Mouse (Mus musculus): ENCODE data around the gene Dip2c.

The Dip2c gene

DNA sequence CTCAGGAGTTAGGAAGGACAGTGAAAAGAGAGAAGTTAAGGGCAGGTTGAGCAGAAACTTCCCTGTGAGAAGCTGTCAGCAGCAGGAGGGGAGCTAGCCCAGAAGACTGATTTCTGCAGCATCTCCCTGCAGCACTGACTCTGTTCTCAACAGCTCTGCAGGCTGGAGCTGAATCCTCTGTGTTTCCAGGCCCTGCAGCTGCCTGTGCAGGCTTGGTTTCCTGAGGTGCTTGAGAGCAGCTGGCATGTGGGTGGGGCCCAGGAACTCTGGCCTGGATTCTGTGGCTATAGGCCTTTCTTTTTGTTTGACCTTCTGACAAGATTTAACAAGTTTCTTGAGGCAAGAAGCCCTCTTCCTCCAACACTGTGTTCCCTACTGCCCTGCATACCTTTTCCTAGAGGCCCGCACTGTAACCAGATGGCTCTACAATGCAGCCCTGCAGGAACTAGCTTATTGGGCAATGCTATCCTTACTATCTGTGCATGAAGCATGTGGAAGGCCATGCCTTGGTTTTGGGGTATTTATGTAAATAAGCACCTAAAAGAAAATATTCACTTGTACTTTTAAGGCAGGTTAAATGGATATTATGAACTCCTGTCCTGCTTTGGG is 53.1 kb downstream of the Dip2c start:
- peak; percentile 10 for DNase-seq (ENCODE audit: low spot score)

DNA sequence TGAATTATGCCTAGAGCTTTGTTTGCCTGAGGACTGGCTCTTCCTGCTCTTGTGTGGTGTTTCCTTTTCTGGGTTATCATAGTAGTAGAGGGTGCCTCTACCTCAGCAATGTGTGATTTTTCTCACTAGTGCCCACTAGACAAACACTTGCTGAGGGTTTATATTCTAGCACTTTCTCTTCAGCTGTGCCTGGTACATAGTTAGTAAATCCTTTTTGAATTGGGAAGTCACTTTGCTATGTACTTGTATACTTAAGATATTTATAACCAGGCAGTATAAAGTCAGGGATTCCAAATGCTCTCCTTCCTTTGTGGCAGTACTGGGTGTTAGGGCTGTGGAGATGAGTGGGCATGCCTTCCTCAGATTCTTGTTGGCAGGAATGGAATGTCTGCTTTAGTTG is 56.9 kb downstream of the Dip2c start:
- DNase-seq (ENCODE audit: low spot score) = no peak

DNA sequence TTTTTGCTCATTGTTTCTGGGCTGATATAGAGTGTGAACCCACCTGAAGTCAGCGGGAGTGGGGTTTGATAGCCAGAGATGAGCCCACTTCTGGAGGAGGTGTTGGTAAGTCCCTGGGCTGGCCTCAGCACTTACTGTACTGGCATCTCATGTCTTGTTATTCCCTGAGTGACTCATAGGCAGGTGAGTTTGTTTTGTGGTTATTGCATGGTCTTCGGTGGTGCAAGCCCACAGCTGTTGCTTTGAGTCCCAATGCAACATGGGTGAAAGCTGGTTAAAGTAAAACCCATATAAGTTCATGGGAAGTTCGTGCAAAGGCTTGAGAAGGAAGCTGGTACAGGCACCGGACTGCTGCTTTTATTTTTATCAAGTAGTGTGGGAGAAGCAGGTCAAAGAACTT is 64.0 kb downstream of the Dip2c start:
- DNase-seq (ENCODE audit: low spot score) = no peak

DNA sequence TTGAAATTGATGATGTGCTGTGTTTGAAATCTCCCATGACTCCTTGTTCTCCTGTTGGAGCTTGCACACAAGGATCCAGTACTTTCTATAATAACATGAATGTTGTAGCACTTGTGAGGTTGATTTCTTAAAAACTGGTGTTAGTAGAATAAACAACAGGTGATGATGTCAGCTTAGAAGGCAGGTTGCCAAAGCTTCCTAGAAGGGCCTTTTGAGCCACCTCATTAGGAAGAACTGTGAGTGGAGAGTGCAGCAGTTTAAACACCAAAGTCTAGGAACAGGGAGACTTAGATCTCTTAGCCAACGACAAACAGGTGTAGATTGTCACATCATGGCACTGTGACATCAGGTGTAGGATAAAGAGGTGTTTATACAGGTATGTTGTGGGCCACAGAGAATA is 66.4 kb downstream of the Dip2c start:
- no peak for DNase-seq (ENCODE audit: low spot score)

DNA sequence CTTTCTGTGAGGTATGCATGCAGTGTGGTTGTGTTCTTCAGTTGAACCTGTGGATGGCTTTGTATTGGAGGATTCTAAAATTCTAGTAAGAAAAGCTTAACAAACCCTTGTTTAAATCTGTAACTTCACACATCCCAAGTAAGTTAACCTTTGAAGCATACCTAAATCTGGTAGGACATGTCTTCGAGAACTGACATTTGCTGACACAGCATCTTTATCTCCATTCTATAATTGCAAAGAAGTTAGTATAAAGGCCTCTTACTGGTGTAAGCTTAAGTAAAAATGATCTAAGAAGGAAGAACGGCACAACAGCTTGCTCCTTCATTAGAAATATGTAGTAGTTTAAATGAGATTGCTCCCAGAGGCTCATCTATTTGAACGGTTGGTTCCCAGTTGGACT is 71.1 kb downstream of the Dip2c start:
- no peak for DNase-seq (ENCODE audit: low spot score)

DNA sequence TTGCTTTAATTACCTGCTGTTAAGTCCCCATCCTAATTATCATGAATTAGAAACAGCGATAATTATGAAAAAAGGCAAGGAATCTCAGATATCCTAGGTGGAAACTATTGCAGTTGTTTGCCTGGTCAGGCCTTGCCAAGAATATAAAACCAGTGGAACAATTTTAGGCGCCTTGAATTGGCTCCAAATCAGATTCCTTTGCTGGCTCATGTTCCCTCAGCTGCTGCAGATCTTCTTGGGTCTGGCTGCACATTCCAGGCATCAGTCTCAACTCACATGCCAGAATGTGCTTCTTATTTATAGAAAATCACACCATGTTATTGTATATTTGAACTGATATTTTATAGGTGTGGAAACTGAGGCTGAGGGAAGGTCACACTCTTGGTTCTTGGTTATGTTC is 74.3 kb downstream of the Dip2c start:
- peak; percentile 36 for DNase-seq (ENCODE audit: low spot score)

DNA sequence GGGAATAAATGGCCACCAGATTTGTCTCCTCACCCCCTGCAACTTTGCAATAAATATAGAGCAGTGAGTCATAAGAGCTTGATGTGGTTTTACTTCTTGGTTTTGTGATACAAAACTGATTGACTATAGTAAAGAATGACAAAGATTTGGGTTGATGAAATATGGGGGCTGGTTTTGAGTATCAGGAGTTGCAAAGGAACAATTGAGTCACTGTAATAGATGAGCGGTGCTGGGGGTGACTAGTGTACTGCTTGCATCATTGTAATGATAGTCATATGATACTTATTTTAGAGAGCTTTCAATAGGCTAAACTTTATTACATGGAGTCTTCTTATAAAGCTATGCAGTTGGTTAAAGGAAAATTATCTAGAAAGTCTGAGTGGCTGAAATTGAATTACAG is 77.6 kb downstream of the Dip2c start:
- DNase-seq (ENCODE audit: low spot score) = no peak

DNA sequence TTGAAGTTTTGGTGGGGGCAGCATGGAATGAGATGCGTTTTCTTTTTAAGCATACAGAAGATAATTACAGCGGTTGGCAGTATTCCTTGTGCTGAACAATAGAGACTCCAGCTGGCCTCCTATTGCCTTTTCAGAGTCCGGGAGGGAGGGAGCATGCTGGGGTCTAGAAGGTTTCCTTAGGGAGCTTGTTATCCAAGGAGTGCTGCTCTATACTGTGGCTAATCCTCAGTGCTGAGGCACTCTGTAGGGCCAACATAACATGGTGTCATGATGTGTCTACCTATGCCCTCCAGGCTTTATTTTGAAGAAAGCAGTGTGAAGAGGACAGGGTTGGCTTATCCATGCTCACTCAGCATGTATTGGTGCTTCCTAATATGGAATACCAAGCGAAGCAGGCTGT is 79.0 kb downstream of the Dip2c start:
- no peak for DNase-seq (ENCODE audit: low spot score)

DNA sequence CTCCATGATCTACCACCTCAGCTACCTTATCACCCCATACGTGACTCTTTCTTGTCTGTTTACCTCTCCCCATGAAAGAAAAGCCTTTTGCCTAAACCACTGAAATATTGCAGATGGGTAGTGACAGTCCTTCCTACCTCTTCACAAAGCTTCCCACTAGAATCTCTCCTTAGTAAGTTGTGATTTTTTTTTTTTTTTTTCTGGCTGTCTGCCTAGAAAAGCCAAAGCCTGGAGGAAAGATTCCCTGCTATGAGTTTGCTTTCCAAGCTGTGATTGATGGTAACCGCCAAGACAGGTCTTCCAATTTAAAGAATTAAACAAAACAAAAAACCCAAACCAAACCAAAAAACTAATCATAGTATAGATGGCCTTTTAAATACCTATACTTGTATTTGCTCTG is 85.1 kb downstream of the Dip2c start:
- peak; percentile 48 for DNase-seq (ENCODE audit: low spot score)

DNA sequence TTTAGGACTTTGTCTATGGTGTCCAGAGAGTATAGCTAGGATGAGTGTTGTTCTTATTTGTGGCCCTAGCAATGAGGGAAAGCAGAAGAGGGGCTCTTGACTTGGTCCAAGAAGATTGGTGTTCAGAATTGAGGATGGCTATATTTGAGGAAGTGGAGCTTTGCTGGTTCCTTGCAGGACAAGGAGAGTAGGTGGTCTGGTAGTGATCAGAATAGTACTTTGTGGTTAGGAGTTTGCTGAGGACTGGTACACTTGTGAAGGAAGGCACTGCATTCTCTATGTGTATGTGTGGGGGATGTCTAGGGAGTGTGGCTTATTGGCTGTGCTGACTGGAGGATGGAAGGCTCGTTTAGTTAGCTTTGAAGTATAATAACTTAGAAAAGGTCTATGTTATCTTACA is 95.1 kb downstream of the Dip2c start:
- DNase-seq (ENCODE audit: low spot score) = no peak

DNA sequence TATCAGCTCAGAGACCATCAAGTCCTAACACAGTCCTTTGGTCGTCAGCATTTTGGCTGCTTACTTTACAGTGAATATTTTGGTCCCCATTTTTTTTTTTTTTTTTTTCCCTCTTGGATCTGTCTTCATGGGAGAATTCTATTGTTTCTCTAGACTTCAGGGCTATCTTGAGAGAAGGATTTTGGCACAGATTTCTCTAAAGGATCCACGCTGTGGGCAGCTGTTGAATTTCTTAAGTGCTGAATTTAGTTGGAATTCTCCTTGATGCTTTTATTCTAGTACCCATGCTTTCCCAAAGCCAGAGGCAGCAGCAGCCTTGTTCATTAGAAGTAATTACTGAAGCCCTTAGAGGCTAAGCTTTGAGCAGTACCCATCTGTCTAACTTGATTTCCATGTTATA is 100.8 kb downstream of the Dip2c start:
- DNase-seq (ENCODE audit: low spot score) = no peak

DNA sequence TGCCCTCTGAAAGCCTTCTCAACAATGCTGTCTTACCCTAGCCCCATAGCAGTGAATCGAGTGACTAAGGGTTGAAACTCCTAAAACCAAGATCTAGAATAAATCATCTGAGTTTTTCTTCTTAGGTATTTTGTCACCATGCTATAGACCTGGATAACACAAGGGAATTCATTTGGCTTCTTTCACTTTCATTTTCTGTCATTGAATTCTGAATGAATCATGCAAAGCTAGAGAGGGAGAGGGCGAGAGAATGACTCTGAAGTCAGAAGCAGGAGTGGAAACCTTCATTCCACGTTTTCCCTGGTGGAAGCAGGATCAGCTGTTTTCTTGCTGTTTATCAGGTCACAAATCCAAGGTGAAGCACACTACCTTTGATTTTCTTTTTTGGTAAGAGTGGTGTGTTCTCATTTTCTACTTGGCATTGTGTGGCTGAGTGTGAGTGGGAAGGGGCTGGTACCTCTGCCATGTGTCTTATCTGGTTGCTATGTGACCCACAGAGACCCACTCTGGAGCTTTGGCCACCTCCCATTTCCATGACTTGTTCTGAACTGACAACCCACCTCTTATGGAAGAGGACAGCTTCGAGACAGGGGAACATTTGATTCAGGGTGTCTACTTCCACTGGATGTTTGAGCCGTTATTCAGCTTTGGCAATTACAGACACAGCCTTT is 104.5 kb downstream of the Dip2c start:
- DNase-seq (ENCODE audit: low spot score) = peak; percentile 25

DNA sequence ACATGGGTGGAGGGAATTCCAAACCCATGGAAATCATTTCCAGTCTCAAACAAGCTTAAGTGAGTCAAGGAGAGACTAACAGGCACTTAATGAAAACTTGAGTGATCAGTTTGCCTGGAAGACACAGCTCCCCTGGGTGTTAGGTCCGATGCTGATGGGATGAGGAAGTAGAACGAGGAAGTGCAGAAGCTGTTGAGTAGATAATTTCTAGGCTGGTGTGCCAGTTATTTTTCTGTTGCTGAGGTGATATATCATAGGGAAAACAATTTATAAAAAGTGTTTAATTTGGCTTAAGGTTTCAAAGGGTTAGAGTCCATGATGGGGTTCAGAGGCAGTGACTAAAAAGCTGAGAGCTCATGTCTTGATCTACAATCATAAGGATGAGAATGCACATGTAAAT is 111.7 kb downstream of the Dip2c start:
- DNase-seq (ENCODE audit: low spot score) = no peak

DNA sequence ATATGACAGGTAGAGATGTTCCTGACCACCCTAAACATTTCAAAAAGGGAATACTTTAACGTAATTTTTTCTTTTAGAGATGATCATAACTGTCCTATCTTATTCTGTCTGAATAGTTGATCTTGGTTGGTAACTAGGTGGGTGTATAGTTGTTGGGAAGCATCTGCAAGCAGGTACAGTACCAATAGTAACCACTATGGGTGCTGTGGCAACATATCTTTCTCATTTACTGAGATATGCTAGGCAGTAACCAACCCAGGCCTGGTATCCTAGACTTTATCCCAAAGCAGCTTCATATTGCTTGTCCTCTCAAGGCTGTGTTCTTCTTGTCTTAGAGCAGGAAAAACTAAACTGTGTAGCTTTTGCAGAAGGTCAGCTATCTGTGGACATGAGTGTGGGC is 113.0 kb downstream of the Dip2c start:
- DNase-seq (ENCODE audit: low spot score) = no peak

DNA sequence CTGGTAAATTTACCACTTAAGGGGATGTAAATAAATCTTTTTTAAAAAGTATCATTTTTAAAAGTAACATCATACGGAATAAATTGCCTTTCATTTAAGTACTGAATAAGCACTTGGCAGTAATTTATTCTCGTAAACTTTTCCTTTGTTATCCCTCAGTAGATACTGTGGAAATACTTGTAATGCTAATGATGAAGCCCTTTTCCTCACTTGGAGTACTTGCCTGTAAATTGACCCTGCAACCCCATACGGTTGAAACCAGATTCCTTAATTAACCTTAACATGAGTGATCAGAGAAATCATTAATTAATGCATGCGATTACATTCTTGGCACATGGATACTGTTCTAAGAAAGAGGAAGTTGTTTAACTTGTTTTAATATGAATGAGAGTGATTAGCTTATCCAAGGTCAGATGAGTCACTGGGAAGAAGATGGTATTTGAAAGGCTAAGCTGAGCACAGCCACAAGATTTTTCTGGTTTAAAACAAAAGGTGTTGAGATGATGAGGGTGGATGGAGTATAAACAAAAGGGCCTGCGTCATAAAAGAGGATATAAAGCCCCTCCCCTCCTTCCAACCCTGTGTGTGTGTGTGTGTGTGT is 114.0 kb downstream of the Dip2c start:
- DNase-seq (ENCODE audit: low spot score) = no peak

DNA sequence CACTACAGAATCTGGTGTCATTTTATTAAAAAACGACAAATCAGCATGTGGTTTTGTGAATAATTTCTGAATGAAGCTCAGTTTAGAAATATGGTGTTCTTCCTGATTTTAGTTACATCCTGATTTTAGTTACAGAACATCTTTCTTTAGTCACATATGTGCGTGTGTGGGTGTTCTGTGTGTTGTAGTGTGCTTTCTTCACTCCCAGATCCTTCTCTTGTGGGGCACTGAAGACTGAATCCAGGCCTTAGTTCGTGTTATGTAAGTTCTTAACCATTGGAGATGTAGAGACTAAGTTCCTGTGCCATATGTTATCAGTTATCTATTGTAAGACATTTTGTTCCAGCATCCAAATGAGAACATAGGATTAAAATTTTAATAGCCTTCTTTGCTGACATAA is 117.1 kb downstream of the Dip2c start:
- no peak for DNase-seq (ENCODE audit: low spot score)

DNA sequence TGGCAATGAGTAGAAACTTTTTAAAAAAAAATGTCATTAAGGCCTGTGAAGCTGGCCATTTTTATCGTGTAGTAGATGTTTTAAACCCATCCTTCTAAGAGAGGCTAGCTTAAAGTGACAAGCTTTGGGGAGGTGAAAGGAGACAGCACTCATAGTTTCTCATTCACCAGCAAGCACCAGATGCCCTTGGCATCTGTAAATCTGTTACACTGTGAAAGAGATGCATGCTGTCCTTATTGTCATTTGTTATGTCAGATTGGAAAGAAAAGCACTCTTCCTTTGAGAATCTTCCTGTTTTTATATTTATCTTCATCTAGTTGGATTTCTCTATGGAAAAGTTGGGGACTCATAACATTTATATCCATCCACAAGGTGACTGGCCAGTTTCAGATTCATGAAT is 119.0 kb downstream of the Dip2c start:
- DNase-seq (ENCODE audit: low spot score) = no peak

DNA sequence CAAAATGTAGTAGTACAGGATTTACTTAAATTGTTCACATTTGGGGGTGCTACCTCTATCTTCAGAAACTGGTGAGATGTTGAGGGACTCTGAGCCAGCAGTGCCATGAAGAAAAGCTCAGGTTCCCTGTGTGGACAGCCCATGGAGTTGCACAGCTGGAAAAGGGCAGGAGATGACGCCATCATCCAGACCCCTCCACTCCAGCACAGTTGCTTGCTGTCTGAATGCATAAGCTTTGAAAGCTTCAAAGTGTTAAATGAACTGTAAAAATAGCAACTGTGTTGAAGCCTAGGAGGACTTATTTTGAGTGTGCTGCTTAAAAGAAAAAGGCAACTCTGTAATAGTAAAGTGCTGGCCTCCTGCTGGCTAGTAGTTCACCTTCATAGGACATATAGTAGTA is 122.5 kb downstream of the Dip2c start:
- no peak for DNase-seq (ENCODE audit: low spot score)

DNA sequence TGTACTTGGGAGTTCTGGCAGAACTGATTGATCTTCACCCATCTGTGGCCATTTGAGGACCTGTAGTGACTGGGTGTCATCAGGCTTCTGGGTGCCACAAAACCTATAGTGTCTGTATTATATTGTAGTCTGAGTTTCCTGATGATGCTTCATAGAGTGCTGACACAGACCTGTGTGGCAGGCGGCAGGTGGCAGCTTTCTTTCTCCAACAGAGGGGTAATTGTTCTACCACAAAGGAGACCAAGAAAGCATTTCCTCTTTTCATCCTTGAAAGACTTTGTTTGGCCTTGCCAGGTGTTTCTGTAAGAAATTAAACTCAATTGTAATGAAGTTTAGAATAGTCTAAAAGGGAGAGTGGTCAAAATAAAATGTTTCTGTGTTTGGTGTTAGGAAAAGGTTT is 129.1 kb downstream of the Dip2c start:
- DNase-seq (ENCODE audit: low spot score) = no peak

DNA sequence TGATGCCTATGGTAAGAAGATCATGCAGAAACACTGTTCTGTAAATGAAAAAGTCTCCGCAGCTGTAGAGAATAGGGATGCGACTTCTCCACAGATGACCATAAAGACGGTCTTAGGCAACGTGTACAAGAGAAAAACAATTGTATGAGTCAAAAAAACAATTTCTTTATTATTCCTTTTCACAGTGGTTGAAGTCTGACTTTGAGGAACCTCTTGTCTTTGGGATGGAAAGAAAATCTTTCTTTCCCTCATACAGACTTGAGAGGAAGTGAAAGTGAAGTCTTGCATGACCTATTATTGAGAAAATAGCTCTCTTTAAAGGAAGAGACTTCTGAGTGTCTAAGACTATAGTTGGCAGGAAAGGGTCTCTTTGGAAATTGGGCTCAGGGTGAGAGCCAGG is 132.7 kb downstream of the Dip2c start:
- peak; percentile 13 for DNase-seq (ENCODE audit: low spot score)

DNA sequence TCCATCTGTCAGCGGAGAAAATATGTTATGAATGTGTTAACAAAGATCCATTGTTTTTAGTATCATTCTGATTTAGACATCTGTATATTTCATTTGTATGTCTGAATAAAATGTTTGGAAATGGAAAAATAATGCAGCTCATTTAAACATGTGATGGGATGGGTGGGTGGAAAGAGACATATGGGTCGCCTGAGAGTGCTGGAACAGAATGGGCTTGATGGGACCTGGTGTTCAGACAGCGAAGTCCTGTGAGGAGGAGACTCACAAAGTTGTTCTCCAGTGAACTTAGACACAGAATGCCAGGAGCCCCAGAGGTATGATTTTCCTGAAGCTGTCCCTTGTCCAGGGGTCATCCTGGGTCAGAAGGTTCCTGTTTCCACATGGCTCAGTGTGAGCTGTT is 142.1 kb downstream of the Dip2c start:
- no peak for DNase-seq (ENCODE audit: low spot score)

DNA sequence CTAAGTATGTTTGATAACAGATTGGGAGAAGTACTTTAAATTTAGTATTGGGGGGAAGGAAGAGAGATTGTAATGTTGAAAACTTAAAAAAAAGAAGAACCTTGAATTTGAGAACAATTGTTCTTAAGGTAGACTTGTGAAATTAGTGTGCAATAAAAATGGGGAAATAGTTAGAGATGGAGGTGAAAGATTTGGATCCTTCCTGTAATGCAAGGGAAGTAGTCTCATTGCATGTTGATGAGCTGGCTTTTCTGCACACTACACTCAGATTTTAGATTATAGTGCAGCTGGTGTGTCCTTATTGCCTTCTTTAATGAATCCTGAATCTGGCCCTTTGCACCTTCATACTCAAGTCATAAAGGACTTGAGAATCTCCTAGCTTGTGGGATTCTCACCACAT is 142.9 kb downstream of the Dip2c start:
- no peak for DNase-seq (ENCODE audit: low spot score)

DNA sequence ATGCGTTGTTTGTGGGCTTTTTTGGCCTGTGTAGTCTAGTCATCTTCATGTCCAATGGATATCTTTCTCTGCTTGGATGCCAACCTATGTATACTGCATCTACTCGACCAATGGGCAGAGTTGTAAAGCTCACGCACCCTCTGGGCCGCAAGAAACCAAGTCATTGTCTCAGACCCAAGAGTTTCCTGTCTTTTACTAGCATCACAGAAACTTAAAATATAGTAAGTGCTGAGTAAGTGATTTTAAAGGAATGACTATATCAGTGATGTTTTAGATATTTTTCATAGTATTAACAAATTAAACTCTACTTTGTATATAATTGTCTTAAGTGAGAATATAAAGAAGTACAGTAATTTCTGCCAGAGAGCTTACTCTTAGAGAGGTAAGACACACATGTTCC is 145.6 kb downstream of the Dip2c start:
- DNase-seq (ENCODE audit: low spot score) = no peak

DNA sequence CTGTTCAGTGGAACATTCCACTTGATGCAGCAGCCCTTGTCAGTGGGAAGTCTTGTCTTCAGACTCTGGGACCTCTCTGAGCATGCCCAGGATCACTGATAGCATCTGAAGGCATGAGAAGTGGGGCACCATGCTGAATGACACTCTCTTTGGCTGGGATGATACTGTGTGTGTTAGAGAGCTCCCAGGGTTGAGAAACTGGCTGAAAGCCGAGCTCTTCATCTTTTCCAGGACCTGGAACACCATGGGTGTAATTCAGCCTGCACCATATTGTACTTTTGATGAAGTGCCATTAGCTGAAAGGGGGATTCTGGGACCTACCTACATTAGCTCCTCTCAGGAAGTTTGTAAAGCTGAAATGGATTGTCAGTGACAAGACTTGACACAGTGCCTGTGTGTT is 146.5 kb downstream of the Dip2c start:
- DNase-seq (ENCODE audit: low spot score) = peak; percentile 23

Data from adipocyte (in vitro differentiated cells).